Mouse (Mus musculus) gastrocnemius, postnatal 10 days (tissue): ENCODE results near the gene Enam. TPM values are rescaled to one million over a fixed set of nuclear protein-coding genes. Genes with fewer than 3 reads are reported as not detected.

Source experiments
- total RNA-seq, 2 experiments: library from RNA; stranded (reverse); gene quantifications; 2 replicates each; pipeline ENCODE4 v1.2.3; 2021

Gene Enam
- total RNA-seq, 2 experiments from 2014 or later: not detected

Other genes with a start within 250 kb of the Enam start
- not detected for gene Gm7714, start 219.1 kb upstream of the Enam start, total RNA-seq
- not detected for gene Prol1, start 170.7 kb upstream of the Enam start, total RNA-seq
- under 1 TPM; 0.23 to 0.79 TPM for gene Amtn, start 111.9 kb upstream of the Enam start, total RNA-seq
- not detected for gene Ambn, start 32.0 kb upstream of the Enam start, total RNA-seq
- gene Jchain, start 39.9 kb downstream of the Enam start, total RNA-seq: under 1 TPM in 1 of 2 experiments, not detected in 1; 0.23 TPM
- 10 to 100 TPM; 24.2 to 27.1 TPM for gene Utp3, start 66.5 kb downstream of the Enam start, total RNA-seq
- 10 to 100 TPM in 1 of 2 experiments, 1 to 10 TPM in 1; 8.9 to 13.2 TPM for gene Rufy3, start 77.1 kb downstream of the Enam start, total RNA-seq
- gene Grsf1, start 188.2 kb downstream of the Enam start, total RNA-seq: 100 to 1,000 TPM; 111 to 113 TPM
- gene Mob1b, start 232.9 kb downstream of the Enam start, total RNA-seq: 10 to 100 TPM; 32.1 to 33.3 TPM